Mouse (Mus musculus) neutrophil, adult 59 days (primary cell): ENCODE measurements around the gene Tmem37. TPM values are rescaled to one million over a fixed set of nuclear protein-coding genes. Genes with fewer than 3 reads are reported as not detected.

Experiments used
- total RNA-seq, 2 experiments: library from RNA; stranded (reverse); gene quantifications; 1 replicate in 1 of 2; 2 replicates in 1 of 2; pipeline ENCODE4 v1.2.4; 2023

Gene Tmem37
- total RNA-seq: under 1 TPM in 1 of 2 experiments, not detected in 1; 0.27 TPM

DNA sequence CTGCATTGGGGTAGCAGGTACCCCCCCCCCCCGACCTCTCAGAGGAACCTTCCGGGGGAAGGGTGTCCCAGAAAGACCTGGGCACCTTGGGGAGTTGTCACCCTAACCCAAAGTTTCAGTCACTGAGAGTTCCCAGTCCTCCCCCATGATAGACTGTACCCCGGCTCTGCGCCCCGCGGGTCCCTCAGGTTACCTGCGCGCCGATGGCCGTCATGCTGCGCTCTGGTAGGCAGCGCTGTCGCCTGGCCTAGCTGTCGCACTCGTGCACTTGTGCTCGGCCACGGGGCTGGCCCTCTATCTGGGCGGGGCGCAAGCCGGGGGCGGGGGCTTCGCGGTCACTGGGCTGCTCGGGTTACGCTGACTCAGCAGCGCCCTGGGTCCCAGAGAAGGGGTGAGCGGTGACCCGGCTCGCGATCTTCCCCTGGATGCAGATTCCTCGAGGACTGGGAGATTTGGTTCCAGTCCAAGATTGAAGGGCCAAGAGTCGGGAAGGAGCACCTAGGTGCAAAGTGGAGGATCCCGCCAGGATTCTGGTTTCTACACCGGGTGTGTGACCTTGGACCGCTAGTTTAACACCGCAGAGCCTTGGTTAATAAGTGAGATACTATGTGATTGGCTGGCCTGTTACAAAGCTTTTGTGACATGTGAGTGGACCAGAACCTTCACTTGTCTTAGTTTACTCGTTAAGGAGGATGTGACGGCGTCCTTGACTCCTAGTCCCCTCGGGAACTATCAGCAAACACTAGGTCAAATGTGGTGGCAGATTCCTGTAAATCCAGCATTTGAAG, at the start of gene Tmem37:
Tmem37 (minus strand) TSS at position 556 of the 788 bp plus-strand sequence.

DNA sequence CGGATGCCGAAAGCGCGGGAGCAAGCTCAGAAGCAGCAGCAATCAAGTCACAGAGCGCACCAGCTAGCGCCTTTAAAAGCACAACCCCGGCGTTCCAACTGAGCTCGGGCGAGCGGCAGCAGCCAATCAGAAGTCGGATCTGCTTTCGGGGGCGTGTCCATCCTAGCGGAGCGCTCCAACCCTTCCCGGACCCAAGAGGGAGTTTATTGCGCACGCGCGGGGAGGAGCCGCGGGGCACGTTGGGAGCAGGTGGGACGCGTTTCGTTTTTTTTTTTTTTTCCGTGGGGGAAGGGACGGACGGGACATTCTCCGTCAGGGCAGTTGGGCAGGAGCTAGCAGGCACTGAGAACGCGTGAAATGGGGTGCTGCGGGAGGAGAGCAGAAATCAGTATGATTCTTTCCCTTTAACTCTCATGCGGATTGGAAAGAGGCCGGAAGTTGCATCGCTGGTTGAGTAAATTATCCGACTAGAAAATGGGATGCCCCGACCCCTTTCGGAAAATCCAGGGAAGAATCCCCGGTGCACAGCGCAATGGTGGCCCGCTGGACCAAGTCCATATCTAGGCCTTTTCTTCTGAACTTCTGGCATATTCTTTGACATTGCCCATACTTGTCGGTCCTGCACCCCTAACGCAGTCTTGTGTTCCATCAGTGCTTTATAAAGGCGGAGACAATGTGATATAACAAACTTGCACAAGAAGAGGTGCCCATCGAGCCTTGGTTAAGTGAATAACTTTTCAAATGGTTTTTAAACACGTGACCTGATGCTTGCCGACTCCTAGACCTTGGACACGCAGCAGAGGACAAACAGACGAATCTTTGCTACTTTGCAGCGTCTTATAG, 47.3 kb upstream of the Tmem37 start, which contains the start of the genes Dbi and 3110009E18Rik:
Dbi (minus strand) TSS at position 110 of the 843 bp plus-strand sequence.
3110009E18Rik (plus strand) TSS at position 219 of the 843 bp plus-strand sequence.

Other genes with a start within 250 kb of the Tmem37 start
- 1 to 10 TPM; 6.2 to 6.9 TPM for gene Ptpn4, start 236.5 kb downstream of the Tmem37 start, total RNA-seq
- gene Tmem177, start 160.9 kb downstream of the Tmem37 start, total RNA-seq: 1 to 10 TPM; 1.1 to 1.4 TPM
- not detected for gene Cfap221, start 76.8 kb downstream of the Tmem37 start, total RNA-seq
- gene Sctr, start 67.2 kb downstream of the Tmem37 start, total RNA-seq: under 1 TPM in 1 of 2 experiments, not detected in 1; 0.20 TPM
- 100 to 1,000 TPM in 1 of 2 experiments, 10 to 100 TPM in 1; 85.9 to 106 TPM for gene Dbi, start 47.0 kb upstream of the Tmem37 start, total RNA-seq
- gene 3110009E18Rik, start 47.1 kb upstream of the Tmem37 start, total RNA-seq: 1 to 10 TPM; 5.4 to 6.4 TPM
- gene Steap3, start 198.6 kb upstream of the Tmem37 start, total RNA-seq: 10 to 100 TPM; 12.2 to 13.5 TPM